Mouse (Mus musculus): ENCODE data around the gene Nmnat1.

DNA sequence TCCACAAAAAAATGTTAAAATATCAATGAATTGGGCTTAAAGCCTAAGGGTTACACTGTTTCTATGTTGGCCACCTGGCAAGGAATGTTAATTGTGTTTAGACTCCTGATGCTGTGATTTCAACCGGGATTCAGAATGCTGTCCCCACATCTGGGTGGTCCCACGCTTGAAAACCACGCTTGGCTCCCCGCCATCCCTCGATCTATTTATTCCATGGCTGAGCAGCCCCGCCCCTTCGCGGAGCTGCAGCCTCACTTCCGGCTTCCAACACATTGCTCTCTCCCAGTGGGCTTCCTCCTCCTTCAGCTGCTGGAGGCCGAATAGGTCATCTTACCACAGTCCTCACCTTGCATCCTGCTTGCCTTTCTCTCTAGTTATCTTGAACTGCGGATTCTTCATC, 39.1 kb downstream of the Nmnat1 start:
- TF ChIP-seq CHD1 (IDR thresholded peaks at IDR 0.05; ENCODE audit: low read depth, low read length) (no peak), GABPA (IDR thresholded peaks at IDR 0.05; ENCODE audit: low read depth, low read length) (no peak), GATA1 (IDR thresholded peaks at IDR 0.05; ENCODE audit: low read depth, low read length) (no peak), ZC3H11A (IDR thresholded peaks at IDR 0.05; ENCODE audit: low read depth, low read length) (no peak), CHD2 (IDR thresholded peaks at IDR 0.05; ENCODE audit: low read length) (no peak), CTCF (IDR thresholded peaks at IDR 0.05 in 2 of 3, conservative IDR thresholded peaks at IDR 0.05 in 1 of 3; ENCODE audit: control insufficient read depth in 1 of 3, insufficient read depth in 1 of 3, low read depth in 2 of 3, low read length in 3 of 3, poor library complexity in 1 of 3, severe bottlenecking in 1 of 3) (no peak), MXI1 (IDR thresholded peaks at IDR 0.05; ENCODE audit: low read depth, low read length) (no peak), POLR2A (IDR thresholded peaks at IDR 0.05; ENCODE audit: control insufficient read depth in 1 of 2, insufficient read depth in 1 of 2, low read depth in 1 of 2, low read length in 2 of 2, poor library complexity in 1 of 2) (peak in 1 of 2 experiments; percentile 44; a peak in 2 of 4 replicates), MYC (IDR thresholded peaks at IDR 0.05; ENCODE audit: low read depth, low read length) (no peak), KAT2A (conservative IDR thresholded peaks at IDR 0.05; ENCODE audit: low read depth, low read length) (no peak), POLR2AphosphoS2 (IDR thresholded peaks at IDR 0.05; ENCODE audit: low read length) (no peak), JUND (IDR thresholded peaks at IDR 0.05; ENCODE audit: low read depth, low read length) (no peak), SIN3A (IDR thresholded peaks at IDR 0.05; ENCODE audit: low read length) (no peak)

Data from MEL (cell line).